Mouse (Mus musculus): Measurements from ENCODE around the gene Cbx4.

The Cbx4 gene

DNA sequence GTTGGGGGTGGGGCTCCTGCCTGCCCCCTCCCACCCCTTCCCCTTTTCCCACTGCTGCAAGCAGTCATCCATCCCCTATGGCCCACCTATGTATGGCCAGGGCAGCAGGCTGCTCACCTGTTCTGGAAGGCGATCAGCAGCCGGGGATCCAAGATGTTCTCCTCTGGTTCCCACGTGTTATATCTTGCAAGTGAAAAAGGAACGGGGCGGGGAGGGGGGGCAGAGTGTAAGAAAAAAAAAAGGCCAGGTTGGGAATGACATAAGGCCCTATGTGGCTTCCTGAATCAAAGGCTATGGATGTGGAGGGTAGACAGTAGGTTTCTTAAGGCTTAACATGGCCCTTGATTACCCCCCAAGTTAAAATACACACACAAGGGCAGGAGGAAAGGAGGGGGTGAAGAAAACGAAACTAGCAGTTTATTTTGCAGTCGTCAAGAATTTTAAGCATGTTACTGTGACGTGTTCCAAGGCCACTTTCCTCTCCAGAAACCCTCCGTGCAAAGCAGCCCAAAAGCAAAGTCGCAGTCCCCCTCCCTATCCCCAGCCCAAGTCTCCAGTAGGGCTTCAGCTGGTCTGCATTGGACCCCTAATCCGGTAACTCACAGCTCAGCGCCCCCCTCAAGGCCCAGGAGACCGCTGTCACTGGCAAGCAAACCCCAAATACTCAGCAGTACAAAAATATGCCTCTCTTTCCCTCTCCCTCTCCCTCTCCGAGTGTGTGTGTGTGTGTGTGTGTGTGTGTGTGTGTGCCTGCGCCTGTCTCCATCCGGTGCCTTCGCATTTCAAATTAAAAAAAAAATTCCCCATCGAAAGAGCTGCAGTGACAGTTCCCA, 1.4 kb downstream of the Cbx4 start:
- DNase-seq = peak; percentile 97

- peak; percentile 97 for DNase-seq
These were observed 2.1 kb downstream of the Cbx4 start for GRCm38 (mm10) chr11:119083724-119084445.

- DNase-seq = peak; percentile 94
These were observed 3.1 kb downstream of the Cbx4 start for GRCm38 (mm10) chr11:119082638-119083599.

- peak; percentile 95 for DNase-seq
These were observed 4.0 kb downstream of the Cbx4 start for GRCm38 (mm10) chr11:119081839-119082637.

DNA sequence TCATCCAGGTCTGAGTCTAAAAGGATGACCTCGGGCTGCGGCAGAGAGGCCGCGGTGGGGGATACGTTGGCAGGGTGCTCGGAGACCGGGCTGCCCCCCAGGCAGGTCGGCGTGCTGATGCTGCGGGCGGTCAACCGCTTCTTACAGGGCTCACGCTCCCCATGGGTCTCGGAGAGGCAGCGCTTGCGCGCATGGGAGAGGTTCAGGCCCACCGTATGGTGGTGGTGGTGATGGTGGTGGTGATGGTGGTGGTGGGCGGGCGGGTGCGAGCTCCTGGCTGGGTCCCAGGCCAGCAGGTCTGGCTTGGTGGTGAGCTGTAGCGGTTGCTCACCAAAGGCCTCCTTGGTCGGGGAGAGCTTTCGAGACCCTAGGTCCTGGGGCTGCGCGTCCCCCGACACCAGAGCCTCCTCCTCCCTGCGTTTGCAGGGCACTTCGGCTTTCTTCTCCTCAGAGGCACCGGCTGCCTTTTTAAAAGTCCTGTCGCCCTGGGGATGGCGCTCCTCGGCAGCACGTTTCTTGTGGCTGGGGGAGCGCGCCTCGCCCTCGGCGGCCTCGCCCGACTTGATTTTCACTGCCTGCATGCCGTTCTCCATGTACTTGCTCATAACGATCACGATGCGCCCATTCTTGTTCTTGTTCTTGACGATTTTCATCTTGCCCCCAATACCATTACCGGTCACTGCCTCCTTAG, 4.7 kb downstream of the Cbx4 start:
- peak; percentile 92 for DNase-seq

GRCm38 (mm10) chr11:119080461-119081147, 5.4 kb downstream of the Cbx4 start:
- no peak for DNase-seq

GRCm38 (mm10) chr11:119079445-119079837, 6.6 kb downstream of the Cbx4 start:
- no peak for DNase-seq

DNA sequence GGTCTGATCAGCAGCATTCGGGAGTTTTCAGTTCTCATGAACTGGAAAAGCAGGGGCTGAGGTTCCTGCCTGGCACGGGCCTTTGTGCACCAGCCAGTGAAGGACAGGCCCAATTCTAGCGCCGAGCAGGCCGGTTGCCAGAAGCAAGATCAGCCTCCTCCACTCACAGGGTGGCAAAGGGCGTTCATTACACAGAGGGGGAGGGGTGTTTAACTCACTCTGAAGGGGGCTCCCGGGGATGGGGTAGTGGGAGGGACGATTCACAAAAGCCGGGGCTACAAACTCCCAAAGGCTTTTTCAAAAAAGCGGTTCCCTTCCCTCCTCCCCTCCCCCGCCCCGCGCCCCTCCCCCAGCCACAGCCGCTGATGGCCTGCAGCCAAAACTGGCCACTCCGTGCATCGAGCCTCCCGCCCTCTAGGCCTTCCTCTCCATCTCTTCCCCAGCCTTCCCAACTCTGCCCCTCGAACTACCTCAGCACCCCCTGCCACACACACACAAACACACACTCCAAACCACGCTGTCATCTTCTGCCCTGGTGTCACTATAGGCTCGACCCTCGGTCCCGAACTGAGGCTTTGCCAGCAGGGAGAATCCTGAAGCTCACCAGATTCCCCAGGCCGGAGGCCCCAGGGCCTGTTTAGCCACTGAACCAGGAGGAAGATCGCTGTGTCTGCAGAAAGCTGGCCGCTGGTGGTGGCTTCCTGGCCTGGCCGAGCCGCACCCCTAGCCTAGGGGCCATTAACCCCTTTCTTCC, 7.2 kb downstream of the Cbx4 start:
- peak; percentile 96 for DNase-seq

DNA sequence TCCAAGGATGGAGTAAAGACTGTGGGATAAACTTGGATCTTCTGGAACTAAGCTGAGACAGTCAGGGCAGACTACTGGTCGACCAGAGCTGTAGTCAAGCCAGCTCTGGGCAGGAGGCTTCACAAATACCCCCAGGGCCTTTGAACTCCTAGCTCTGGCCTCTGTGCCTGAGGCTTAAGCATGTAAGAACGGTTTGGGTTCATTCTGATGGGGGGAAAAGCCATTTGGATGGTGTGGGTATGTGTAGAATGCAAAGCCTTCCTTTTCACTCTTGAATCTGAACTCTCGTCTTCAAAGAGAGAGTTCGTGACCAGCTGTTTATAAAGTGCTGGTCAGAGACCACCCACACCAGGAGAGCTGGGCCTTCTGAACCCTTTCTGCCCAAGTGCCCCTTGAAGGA, 8.3 kb downstream of the Cbx4 start:
- no peak for DNase-seq

DNA sequence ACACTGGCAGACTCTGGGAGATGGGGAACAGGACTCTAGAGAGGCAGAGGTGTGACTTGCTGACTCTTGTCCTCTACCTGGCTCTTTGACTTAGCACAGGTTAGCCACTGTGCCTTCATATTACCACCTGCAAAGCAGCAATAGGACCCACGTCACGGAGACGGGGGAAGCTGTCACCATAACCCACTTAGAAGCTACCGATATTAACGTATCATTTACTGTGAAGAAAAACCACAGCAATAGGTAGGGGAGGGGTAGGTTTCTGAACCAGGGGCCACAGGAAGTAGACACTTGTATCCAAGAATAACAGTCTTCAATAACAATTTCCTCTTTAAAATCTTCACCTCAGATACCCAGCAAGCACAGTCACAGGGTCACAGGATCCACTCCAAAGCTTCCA, 10.2 kb downstream of the Cbx4 start:
- no peak for DNase-seq

- DNase-seq = no peak
These were observed 12.1 kb downstream of the Cbx4 start for GRCm38 (mm10) chr11:119073876-119074433.

- DNase-seq = no peak
These were observed 13.0 kb downstream of the Cbx4 start for GRCm38 (mm10) chr11:119072986-119073385.

DNA sequence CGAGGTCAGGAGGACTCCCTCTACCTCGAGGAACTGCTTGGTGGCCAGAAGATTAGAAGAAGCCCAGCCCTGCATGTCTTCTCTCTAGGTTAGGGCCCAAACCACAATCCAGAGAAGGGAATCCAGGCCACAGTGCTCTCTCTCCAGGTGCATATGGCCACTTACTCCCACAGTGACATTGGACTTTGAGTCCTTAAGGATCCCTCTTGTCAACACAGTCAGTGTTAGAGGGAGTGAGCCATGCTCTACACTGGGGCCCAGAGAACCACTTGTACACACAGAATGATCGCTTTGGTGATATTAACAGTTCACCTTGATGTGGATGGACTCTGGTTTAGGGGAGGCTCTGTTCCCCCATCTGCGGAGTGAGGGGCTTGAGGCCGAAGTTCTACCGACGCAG, 13.8 kb downstream of the Cbx4 start:
- DNase-seq = no peak

DNA sequence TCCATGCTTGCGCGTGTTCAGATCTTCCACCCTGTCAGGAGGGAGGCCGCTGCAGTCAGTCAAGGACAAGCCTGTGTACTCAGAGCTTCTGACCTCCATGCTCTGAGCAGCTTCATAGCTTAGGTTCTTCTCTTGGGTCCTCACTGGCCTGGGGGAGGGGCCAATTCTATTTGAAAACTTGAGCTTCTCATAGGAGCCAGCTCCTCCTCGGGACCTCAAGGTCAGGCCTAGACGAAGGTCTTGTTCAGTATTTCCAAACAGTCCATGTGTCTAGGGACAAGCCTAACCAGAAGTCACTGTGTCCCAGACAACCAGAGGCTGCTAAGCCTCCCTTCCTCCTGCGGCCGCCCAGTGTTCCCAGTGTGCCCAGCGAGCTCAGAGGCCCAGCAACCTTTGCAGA, 19.2 kb downstream of the Cbx4 start:
- no peak for DNase-seq

- no peak for DNase-seq
These were observed 26.8 kb downstream of the Cbx4 start for GRCm38 (mm10) chr11:119059256-119059655.

DNA sequence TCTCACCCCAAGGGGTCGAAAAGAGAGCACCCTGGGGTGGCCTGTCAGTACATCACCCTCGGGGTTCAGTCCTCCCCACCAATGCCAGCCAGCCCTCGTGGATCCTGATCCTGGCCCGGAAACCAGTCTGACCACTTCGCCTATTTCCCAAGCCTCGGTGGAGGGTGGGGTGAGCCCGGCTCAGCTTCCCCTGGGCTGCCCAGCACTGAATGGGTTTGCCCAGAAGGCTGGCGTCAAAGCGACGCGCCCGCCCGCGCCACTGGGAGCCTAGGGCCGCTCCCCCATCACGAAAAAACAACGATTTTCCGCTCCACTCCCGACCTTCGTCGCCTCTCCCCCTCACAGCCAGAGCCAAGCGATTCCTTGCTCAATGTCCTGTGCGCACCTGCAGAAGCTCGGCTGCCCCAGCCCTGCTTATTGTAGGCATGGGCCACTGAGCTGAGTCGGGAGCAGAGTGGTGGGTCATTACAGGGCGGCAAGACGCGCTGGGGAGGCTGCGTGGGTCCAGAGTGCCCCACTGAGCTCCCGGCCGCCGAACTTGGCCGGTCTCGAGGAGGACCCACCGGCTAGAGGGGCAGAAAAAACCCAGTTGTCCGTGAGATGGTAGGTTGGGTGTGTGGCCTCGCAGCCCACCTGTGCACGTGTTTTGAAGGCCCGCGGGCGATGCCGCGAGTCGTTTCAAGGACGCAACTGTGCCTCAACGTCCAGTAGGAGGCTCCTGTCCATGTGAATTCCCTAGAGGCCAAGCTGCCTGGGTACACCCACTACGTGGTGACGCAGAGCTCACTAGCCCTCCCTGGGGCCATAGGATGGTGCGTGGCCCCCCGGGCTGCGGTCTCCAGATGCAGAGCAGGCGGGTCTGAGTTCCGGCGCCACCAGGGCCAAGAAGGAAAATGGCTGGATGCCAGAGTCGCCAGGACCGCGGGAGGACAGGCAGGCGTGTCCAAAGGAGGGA, 27.7 kb downstream of the Cbx4 start:
- peak; percentile 95 for DNase-seq

- DNase-seq = no peak
These were observed 28.7 kb downstream of the Cbx4 start for GRCm38 (mm10) chr11:119057291-119057690.

Measured in heart, adult 11 months (tissue).